Mouse (Mus musculus): ENCODE data around the gene Rplp2. TPM values are rescaled to one million over a fixed set of nuclear protein-coding genes. Genes with fewer than 3 reads are reported as not detected.
A peak's percentile ranks its signal among the peaks of the same experiment; 100 is the strongest.

Rplp2 gene
- polyA plus RNA-seq, 1 experiment from 2014 or later, result 1,319 TPM

- ATAC-seq (ENCODE audit: insufficient number of reproducible peaks, low FRiP score, low TSS enrichment, low read depth) (no peak), DNase-seq (ENCODE audit: low spot score) (peak; percentile 39)
- WGBS, result 31% methylated on average over 9 of the region's 10 CpGs
- Histone ChIP-seq H3K4me1 (ENCODE audit: control insufficient read depth, insufficient read depth, low read length) (peaks cover 40% of the 10 kb centered on the region), H3K36me3 (ENCODE audit: control insufficient read depth, insufficient read depth, low read length) (peaks cover 11% of the 10 kb centered on the region), H3K4me2 (ENCODE audit: low read depth, severe bottlenecking) (peak overlapping the region; percentile 47; the same call in 1 of the 2 replicates), H3K4me3 (ENCODE audit: low read depth, low read length) (no peak overlapping the region), H3K27me3 (ENCODE audit: control insufficient read depth, insufficient read depth, low read length) (peaks cover 39% of the 10 kb centered on the region), H3K9ac (ENCODE audit: low read length) (no peak overlapping the region), H3K27ac (replicated peaks; ENCODE audit: low read depth, low read length) (no peak overlapping the region), H3K9me3 (ENCODE audit: control insufficient read depth, low read length) (no peaks in the 10 kb centered on the region)
Observed at GRCm38 (mm10) chr7:141465388-141466044, 18.3 kb downstream of the Rplp2 start.

GRCm38 (mm10) chr7:141466045-141466394 lies 18.9 kb downstream of the Rplp2 start:
- H3K4me2 ChIP-seq (ENCODE audit: low read depth, severe bottlenecking), result no peak overlapping the region
- H3K4me1 ChIP-seq (ENCODE audit: control insufficient read depth, insufficient read depth, low read length), result peaks cover 40% of the 10 kb centered on the region
- no peak overlapping the region for H3K27ac ChIP-seq (replicated peaks; ENCODE audit: low read depth, low read length)
- DNase-seq (ENCODE audit: low spot score) (no peak), ATAC-seq (ENCODE audit: insufficient number of reproducible peaks, low FRiP score, low TSS enrichment, low read depth) (no peak)
- H3K9me3 ChIP-seq (ENCODE audit: control insufficient read depth, low read length), result no peaks in the 10 kb centered on the region
- no peak overlapping the region for H3K4me3 ChIP-seq (ENCODE audit: low read depth, low read length)
- 79% methylated on average over 7 of the region's 7 CpGs for WGBS
- no peak overlapping the region for H3K9ac ChIP-seq (ENCODE audit: low read length)
- peaks cover 16% of the 10 kb centered on the region for H3K36me3 ChIP-seq (ENCODE audit: control insufficient read depth, insufficient read depth, low read length)
- H3K27me3 ChIP-seq (ENCODE audit: control insufficient read depth, insufficient read depth, low read length), result peaks cover 35% of the 10 kb centered on the region

GRCm38 (mm10) chr7:141466607-141467148 lies 19.5 kb downstream of the Rplp2 start:
- Histone ChIP-seq H3K4me3 (ENCODE audit: low read depth, low read length) (peak overlapping the region; percentile 60), H3K27me3 (ENCODE audit: control insufficient read depth, insufficient read depth, low read length) (peaks cover 29% of the 10 kb centered on the region), H3K4me1 (ENCODE audit: control insufficient read depth, insufficient read depth, low read length) (peaks cover 39% of the 10 kb centered on the region), H3K4me2 (ENCODE audit: low read depth, severe bottlenecking) (peak overlapping the region; percentile 78), H3K36me3 (ENCODE audit: control insufficient read depth, insufficient read depth, low read length) (peaks cover 22% of the 10 kb centered on the region), H3K27ac (replicated peaks; ENCODE audit: low read depth, low read length) (no peak overlapping the region; the same call in 1 of the 2 replicates), H3K9me3 (ENCODE audit: control insufficient read depth, low read length) (no peaks in the 10 kb centered on the region), H3K9ac (ENCODE audit: low read length) (peak overlapping the region; percentile 55)
- ATAC-seq (ENCODE audit: insufficient number of reproducible peaks, low FRiP score, low TSS enrichment, low read depth), result no peak
- DNase-seq (ENCODE audit: low spot score), result no peak
- WGBS, result 60% methylated on average over 10 of the region's 10 CpGs

- under 1% methylated on average over 52 of the region's 52 CpGs for WGBS
- peaks cover 32% of the 10 kb centered on the region for H3K4me1 ChIP-seq (ENCODE audit: control insufficient read depth, insufficient read depth, low read length)
- peaks cover 22% of the 10 kb centered on the region for H3K27me3 ChIP-seq (ENCODE audit: control insufficient read depth, insufficient read depth, low read length)
- peak within 1 kb of the TSS; percentile 60 for H3K4me3 ChIP-seq (ENCODE audit: low read depth, low read length)
- peak; percentile 91 for DNase-seq (ENCODE audit: low spot score)
- peak within 1 kb of the TSS; percentile 55 for H3K9ac ChIP-seq (ENCODE audit: low read length)
- peaks cover 26% of the 10 kb centered on the region for H3K36me3 ChIP-seq (ENCODE audit: control insufficient read depth, insufficient read depth, low read length)
- H3K27ac ChIP-seq (replicated peaks; ENCODE audit: low read depth, low read length), result no peak within 1 kb of the TSS; the same call in 1 of the 2 replicates
- peak; percentile 59 for ATAC-seq (ENCODE audit: insufficient number of reproducible peaks, low FRiP score, low TSS enrichment, low read depth)
- H3K9me3 ChIP-seq (ENCODE audit: control insufficient read depth, low read length), result no peaks in the 10 kb centered on the region
- peak within 1 kb of the TSS; percentile 78 for H3K4me2 ChIP-seq (ENCODE audit: low read depth, severe bottlenecking)
Observed at GRCm38 (mm10) chr7:141467230-141468030, 20.3 kb downstream of the Rplp2 start, which contains the start of gene Cd151. Cd151 (plus strand) TSS chr7:141467392.

- Histone ChIP-seq H3K4me2 (ENCODE audit: low read depth, severe bottlenecking) (peak overlapping the region; percentile 78), H3K4me1 (ENCODE audit: control insufficient read depth, insufficient read depth, low read length) (peaks cover 29% of the 10 kb centered on the region), H3K4me3 (ENCODE audit: low read depth, low read length) (peak overlapping the region; percentile 60), H3K9ac (ENCODE audit: low read length) (peak overlapping the region; percentile 55), H3K27me3 (ENCODE audit: control insufficient read depth, insufficient read depth, low read length) (peaks cover 18% of the 10 kb centered on the region), H3K9me3 (ENCODE audit: control insufficient read depth, low read length) (no peaks in the 10 kb centered on the region), H3K36me3 (ENCODE audit: control insufficient read depth, insufficient read depth, low read length) (peaks cover 30% of the 10 kb centered on the region), H3K27ac (replicated peaks; ENCODE audit: low read depth, low read length) (peak overlapping the region; percentile 56; the same call in 1 of the 2 replicates)
- ATAC-seq (ENCODE audit: insufficient number of reproducible peaks, low FRiP score, low TSS enrichment, low read depth), result no peak
- no peak for DNase-seq (ENCODE audit: low spot score)
- 17% methylated on average over 5 of the region's 5 CpGs for WGBS
Observed at GRCm38 (mm10) chr7:141468164-141468521, 21.0 kb downstream of the Rplp2 start.

- Histone ChIP-seq H3K9me3 (ENCODE audit: control insufficient read depth, low read length) (no peaks in the 10 kb centered on the region), H3K4me3 (ENCODE audit: low read depth, low read length) (peak overlapping the region; percentile 60), H3K4me1 (ENCODE audit: control insufficient read depth, insufficient read depth, low read length) (peaks cover 28% of the 10 kb centered on the region), H3K9ac (ENCODE audit: low read length) (peak overlapping the region; percentile 55), H3K4me2 (ENCODE audit: low read depth, severe bottlenecking) (peak overlapping the region; percentile 78), H3K36me3 (ENCODE audit: control insufficient read depth, insufficient read depth, low read length) (peaks cover 30% of the 10 kb centered on the region), H3K27ac (replicated peaks; ENCODE audit: low read depth, low read length) (peak overlapping the region; percentile 56; the same call in 1 of the 2 replicates), H3K27me3 (ENCODE audit: control insufficient read depth, insufficient read depth, low read length) (peaks cover 13% of the 10 kb centered on the region)
- 27% methylated on average over 8 of the region's 8 CpGs for WGBS
- ATAC-seq (ENCODE audit: insufficient number of reproducible peaks, low FRiP score, low TSS enrichment, low read depth) (peak; percentile 61), DNase-seq (ENCODE audit: low spot score) (peak; percentile 63)
Observed at GRCm38 (mm10) chr7:141468522-141469211, 21.5 kb downstream of the Rplp2 start.

- Histone ChIP-seq H3K4me1 (ENCODE audit: control insufficient read depth, insufficient read depth, low read length) (peaks cover 33% of the 10 kb centered on the region), H3K4me2 (ENCODE audit: low read depth, severe bottlenecking) (peak overlapping the region; percentile 78; the same call in 1 of the 2 replicates), H3K27ac (replicated peaks; ENCODE audit: low read depth, low read length) (no peak overlapping the region), H3K36me3 (ENCODE audit: control insufficient read depth, insufficient read depth, low read length) (peaks cover 30% of the 10 kb centered on the region), H3K9ac (ENCODE audit: low read length) (peak overlapping the region; percentile 55), H3K4me3 (ENCODE audit: low read depth, low read length) (no peak overlapping the region), H3K27me3 (ENCODE audit: control insufficient read depth, insufficient read depth, low read length) (peaks cover 6% of the 10 kb centered on the region), H3K9me3 (ENCODE audit: control insufficient read depth, low read length) (no peaks in the 10 kb centered on the region)
- DNase-seq (ENCODE audit: low spot score) (no peak), ATAC-seq (ENCODE audit: insufficient number of reproducible peaks, low FRiP score, low TSS enrichment, low read depth) (no peak)
- WGBS, result 89% methylated on average over 6 of the region's 6 CpGs
Observed at GRCm38 (mm10) chr7:141469352-141469751, 22.2 kb downstream of the Rplp2 start.

Measured in limb, embryonic 11.5 days (tissue).